Mouse (Mus musculus): ENCODE results near the gene Rbfox1. TPM values are rescaled to one million over a fixed set of nuclear protein-coding genes. Genes with fewer than 3 reads are reported as not detected.

Gene Rbfox1
- total and polyA plus RNA-seq, 2 experiments, result 0.09 TPM; not detected in 1

DNA sequence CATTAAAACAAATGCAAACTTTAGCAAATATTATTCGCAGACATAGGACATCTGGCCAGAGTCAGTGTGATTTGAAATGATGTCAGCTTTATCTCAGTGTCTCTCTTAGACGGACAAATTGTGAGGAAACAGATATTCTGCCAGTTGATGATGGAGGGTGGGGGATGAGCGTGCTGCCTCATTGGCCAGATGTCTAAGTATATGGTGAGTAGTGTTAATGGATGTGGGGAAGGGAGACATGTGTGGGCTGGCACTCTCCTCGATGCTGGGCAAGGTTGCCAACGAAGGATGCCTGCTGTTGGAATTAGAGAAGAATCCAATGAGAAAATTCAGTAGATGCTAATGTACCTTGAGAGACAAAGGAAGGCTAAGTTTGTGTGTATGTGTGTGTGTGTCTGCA lies 25.6 kb downstream of the Rbfox1 start:
- no peaks in the 10 kb centered on the region for H3K36me3 ChIP-seq (ENCODE audit: control insufficient read depth, insufficient read depth, low read length)
- WGBS, result 70% methylated on average over 5 of the region's 5 CpGs
- H3K4me3 ChIP-seq (ENCODE audit: insufficient read depth, low read depth, low read length), result no peak overlapping the region
- H3K9ac ChIP-seq (ENCODE audit: low read depth, low read length), result no peak overlapping the region
- H3K4me1 ChIP-seq (ENCODE audit: control insufficient read depth, insufficient read depth, low read length), result no peaks in the 10 kb centered on the region
- no peak for DNase-seq (ENCODE audit: extremely low read depth, low read depth, low spot score)
- no peak overlapping the region for H3K27ac ChIP-seq (replicated peaks; ENCODE audit: insufficient read depth, low read depth, low read length)
- TF ChIP-seq CTCF (IDR thresholded peaks at IDR 0.05; ENCODE audit: low read depth, low read length), result no peak
- TF ChIP-seq POLR2A (IDR thresholded peaks at IDR 0.05; ENCODE audit: extremely low read depth, insufficient read depth, low read length), result no peak
- H3K79me2 ChIP-seq (ENCODE audit: control insufficient read depth, insufficient read depth, low read length), result no peaks in the 10 kb centered on the region
- H3K27me3 ChIP-seq (ENCODE audit: control insufficient read depth, insufficient read depth, low read length), result no peaks in the 10 kb centered on the region

DNA sequence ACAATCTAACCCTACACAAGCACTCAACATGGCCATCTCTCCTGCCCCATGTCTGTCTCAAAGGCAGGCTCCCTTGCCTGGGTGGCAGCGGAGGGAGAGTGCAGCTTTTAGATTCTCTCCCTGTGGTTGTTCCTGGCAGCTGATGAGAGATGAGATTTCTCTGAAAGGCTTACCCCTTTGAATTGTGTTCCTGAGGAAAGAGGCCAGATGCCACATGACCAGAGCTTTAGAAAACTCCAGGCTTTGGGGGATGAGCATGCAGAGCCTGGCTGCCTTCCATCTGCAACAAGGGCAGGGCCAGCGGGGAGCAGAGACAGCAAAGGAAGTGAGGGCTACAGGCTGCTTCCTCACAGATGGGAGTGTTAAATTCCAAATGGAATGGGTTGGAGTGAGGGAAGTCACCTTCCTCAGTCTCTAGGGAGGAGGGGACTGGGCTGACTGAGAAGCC lies 26.7 kb downstream of the Rbfox1 start:
- DNase-seq (ENCODE audit: extremely low read depth, low read depth, low spot score), result no peak
- 57% methylated on average over 2 of the region's 2 CpGs for WGBS
- TF ChIP-seq POLR2A (IDR thresholded peaks at IDR 0.05; ENCODE audit: extremely low read depth, insufficient read depth, low read length) (no peak), CTCF (IDR thresholded peaks at IDR 0.05; ENCODE audit: low read depth, low read length) (no peak)
- Histone ChIP-seq H3K79me2 (ENCODE audit: control insufficient read depth, insufficient read depth, low read length) (no peaks in the 10 kb centered on the region), H3K36me3 (ENCODE audit: control insufficient read depth, insufficient read depth, low read length) (no peaks in the 10 kb centered on the region), H3K4me3 (ENCODE audit: insufficient read depth, low read depth, low read length) (no peak overlapping the region), H3K27ac (replicated peaks; ENCODE audit: insufficient read depth, low read depth, low read length) (no peak overlapping the region), H3K9ac (ENCODE audit: low read depth, low read length) (no peak overlapping the region), H3K4me1 (ENCODE audit: control insufficient read depth, insufficient read depth, low read length) (no peaks in the 10 kb centered on the region), H3K27me3 (ENCODE audit: control insufficient read depth, insufficient read depth, low read length) (no peaks in the 10 kb centered on the region)

DNA sequence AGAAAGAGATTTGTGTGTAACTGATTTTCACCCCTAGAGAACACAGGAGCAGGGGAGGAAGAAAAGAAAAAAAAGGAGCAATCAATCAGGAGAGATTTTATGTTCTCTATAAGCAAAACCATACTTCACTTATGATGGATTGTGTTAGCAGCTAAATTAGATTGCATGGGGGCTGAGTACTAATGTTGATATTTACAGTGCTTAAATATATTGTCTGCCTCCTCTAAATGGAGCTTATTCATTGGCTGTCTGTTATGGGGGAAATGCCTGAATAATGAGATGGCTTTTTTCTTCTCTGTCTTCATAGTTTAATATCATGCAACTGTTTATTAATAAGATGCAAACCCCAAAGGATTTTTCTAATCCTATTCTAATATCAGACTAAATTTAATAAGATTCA lies 32.8 kb downstream of the Rbfox1 start:
- H3K4me3 ChIP-seq (ENCODE audit: insufficient read depth, low read depth, low read length), result no peak overlapping the region
- no peak for DNase-seq (ENCODE audit: extremely low read depth, low read depth, low spot score)
- H3K27me3 ChIP-seq (ENCODE audit: control insufficient read depth, insufficient read depth, low read length), result no peaks in the 10 kb centered on the region
- H3K27ac ChIP-seq (replicated peaks; ENCODE audit: insufficient read depth, low read depth, low read length), result no peak overlapping the region
- no peak overlapping the region for H3K9ac ChIP-seq (ENCODE audit: low read depth, low read length)
- TF ChIP-seq CTCF (IDR thresholded peaks at IDR 0.05; ENCODE audit: low read depth, low read length) (no peak), POLR2A (IDR thresholded peaks at IDR 0.05; ENCODE audit: extremely low read depth, insufficient read depth, low read length) (no peak)
- no peaks in the 10 kb centered on the region for H3K79me2 ChIP-seq (ENCODE audit: control insufficient read depth, insufficient read depth, low read length)
- no peaks in the 10 kb centered on the region for H3K36me3 ChIP-seq (ENCODE audit: control insufficient read depth, insufficient read depth, low read length)
- no peaks in the 10 kb centered on the region for H3K4me1 ChIP-seq (ENCODE audit: control insufficient read depth, insufficient read depth, low read length)

DNA sequence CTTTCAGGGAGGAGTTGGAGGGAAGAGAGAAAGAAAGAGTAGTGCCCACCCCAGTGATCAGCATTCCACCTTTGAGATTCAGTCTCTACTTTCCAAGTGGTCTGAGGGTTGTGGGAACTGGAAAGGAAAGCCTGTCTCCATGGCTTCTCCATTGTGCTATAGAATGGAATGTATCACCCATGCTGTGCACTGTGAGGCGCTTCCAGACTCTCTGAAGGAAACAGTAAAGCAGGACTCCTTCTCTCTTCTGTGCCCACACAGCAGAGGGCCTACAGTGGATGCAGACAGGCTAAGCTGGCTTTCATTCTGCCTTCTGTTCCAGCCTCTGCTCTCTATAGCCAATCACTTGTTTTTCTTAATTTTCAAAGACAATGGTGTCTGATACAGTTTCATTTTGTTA lies 41.8 kb downstream of the Rbfox1 start:
- TF ChIP-seq CTCF (IDR thresholded peaks at IDR 0.05; ENCODE audit: low read depth, low read length), result no peak
- TF ChIP-seq POLR2A (IDR thresholded peaks at IDR 0.05; ENCODE audit: extremely low read depth, insufficient read depth, low read length), result no peak
- no peak overlapping the region for H3K4me3 ChIP-seq (ENCODE audit: insufficient read depth, low read depth, low read length)
- no peak for DNase-seq (ENCODE audit: extremely low read depth, low read depth, low spot score)
- 29% methylated on average over 1 of the region's 1 CpGs for WGBS
- H3K27me3 ChIP-seq (ENCODE audit: control insufficient read depth, insufficient read depth, low read length), result no peaks in the 10 kb centered on the region
- H3K4me1 ChIP-seq (ENCODE audit: control insufficient read depth, insufficient read depth, low read length), result no peaks in the 10 kb centered on the region
- H3K27ac ChIP-seq (replicated peaks; ENCODE audit: insufficient read depth, low read depth, low read length), result no peak overlapping the region
- no peaks in the 10 kb centered on the region for H3K79me2 ChIP-seq (ENCODE audit: control insufficient read depth, insufficient read depth, low read length)
- H3K36me3 ChIP-seq (ENCODE audit: control insufficient read depth, insufficient read depth, low read length), result no peaks in the 10 kb centered on the region
- no peak overlapping the region for H3K9ac ChIP-seq (ENCODE audit: low read depth, low read length)

DNA sequence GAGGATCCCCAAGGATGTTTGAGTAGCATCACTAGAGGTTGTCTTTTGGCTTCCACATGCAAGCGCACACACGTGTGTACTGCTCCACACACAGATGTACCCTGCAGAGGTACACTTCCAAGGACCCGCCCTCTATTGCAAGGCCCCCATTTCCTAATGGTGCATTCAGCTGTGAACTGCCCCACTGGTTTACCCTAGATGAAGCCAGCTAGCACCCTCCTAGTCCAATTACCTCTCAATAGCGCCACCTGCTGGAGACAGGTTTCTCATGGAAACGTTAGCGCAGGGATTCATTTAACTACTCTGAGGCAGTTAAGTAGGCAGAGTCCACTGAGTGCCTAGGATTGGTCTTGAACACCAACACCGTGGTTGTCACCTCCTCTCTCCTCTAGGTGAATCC lies 46.5 kb downstream of the Rbfox1 start:
- Histone ChIP-seq H3K27me3 (ENCODE audit: control insufficient read depth, insufficient read depth, low read length) (no peaks in the 10 kb centered on the region), H3K79me2 (ENCODE audit: control insufficient read depth, insufficient read depth, low read length) (no peaks in the 10 kb centered on the region), H3K9ac (ENCODE audit: low read depth, low read length) (no peak overlapping the region), H3K36me3 (ENCODE audit: control insufficient read depth, insufficient read depth, low read length) (no peaks in the 10 kb centered on the region), H3K4me3 (ENCODE audit: insufficient read depth, low read depth, low read length) (no peak overlapping the region), H3K4me1 (ENCODE audit: control insufficient read depth, insufficient read depth, low read length) (no peaks in the 10 kb centered on the region), H3K27ac (replicated peaks; ENCODE audit: insufficient read depth, low read depth, low read length) (no peak overlapping the region)
- no peak for TF ChIP-seq POLR2A (IDR thresholded peaks at IDR 0.05; ENCODE audit: extremely low read depth, insufficient read depth, low read length)
- TF ChIP-seq CTCF (IDR thresholded peaks at IDR 0.05; ENCODE audit: low read depth, low read length), result peak; percentile 25; the same call in 1 of the 2 replicates
- peak; percentile 14 for DNase-seq (ENCODE audit: extremely low read depth, low read depth, low spot score)
- 37% methylated on average over 7 of the region's 7 CpGs for WGBS

DNA sequence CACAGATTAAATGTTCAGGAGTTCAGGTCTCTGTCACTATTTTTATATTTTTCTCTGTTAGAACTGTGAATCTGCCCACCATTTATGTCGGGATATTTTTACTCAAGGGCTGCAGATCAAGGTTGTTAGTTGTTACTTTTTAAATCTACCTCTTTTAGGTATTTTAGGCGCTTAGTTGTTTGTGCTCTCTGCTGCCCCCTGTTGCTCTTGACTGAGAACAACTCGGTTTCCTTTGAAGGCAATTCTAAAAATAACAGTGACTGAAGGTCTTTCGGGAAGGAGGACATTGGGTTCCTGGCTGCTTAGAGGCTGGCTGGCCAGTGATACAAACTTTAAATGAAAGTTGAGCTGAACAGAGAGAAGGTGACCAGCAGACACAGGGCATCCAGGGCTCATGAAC lies 54.9 kb downstream of the Rbfox1 start:
- H3K79me2 ChIP-seq (ENCODE audit: control insufficient read depth, insufficient read depth, low read length), result no peaks in the 10 kb centered on the region
- DNase-seq (ENCODE audit: extremely low read depth, low read depth, low spot score), result no peak
- H3K9ac ChIP-seq (ENCODE audit: low read depth, low read length), result no peak overlapping the region
- no peaks in the 10 kb centered on the region for H3K4me1 ChIP-seq (ENCODE audit: control insufficient read depth, insufficient read depth, low read length)
- no peak overlapping the region for H3K4me3 ChIP-seq (ENCODE audit: insufficient read depth, low read depth, low read length)
- WGBS, result 45% methylated on average over 4 of the region's 4 CpGs
- H3K36me3 ChIP-seq (ENCODE audit: control insufficient read depth, insufficient read depth, low read length), result no peaks in the 10 kb centered on the region
- H3K27me3 ChIP-seq (ENCODE audit: control insufficient read depth, insufficient read depth, low read length), result no peaks in the 10 kb centered on the region
- no peak overlapping the region for H3K27ac ChIP-seq (replicated peaks; ENCODE audit: insufficient read depth, low read depth, low read length)
- TF ChIP-seq CTCF (IDR thresholded peaks at IDR 0.05; ENCODE audit: low read depth, low read length), result no peak
- TF ChIP-seq POLR2A (IDR thresholded peaks at IDR 0.05; ENCODE audit: extremely low read depth, insufficient read depth, low read length), result no peak
